Mouse (Mus musculus) liver, postnatal 0 days (tissue): ENCODE data around the gene Adarb1.

Source experiments
- CTCF ChIP-seq: sonication (generic); IDR thresholded peaks from 2 replicates; pipeline ENCODE4 v1.5.1; 2016; ENCODE audit warnings: antibody characterized with exemption, low read depth
- EP300 ChIP-seq: IDR thresholded peaks from 2 replicates; pipeline ENCODE4 v1.6.1; 2016; ENCODE audit warnings: antibody characterized with exemption, low read depth, mild to moderate bottlenecking

DNA sequence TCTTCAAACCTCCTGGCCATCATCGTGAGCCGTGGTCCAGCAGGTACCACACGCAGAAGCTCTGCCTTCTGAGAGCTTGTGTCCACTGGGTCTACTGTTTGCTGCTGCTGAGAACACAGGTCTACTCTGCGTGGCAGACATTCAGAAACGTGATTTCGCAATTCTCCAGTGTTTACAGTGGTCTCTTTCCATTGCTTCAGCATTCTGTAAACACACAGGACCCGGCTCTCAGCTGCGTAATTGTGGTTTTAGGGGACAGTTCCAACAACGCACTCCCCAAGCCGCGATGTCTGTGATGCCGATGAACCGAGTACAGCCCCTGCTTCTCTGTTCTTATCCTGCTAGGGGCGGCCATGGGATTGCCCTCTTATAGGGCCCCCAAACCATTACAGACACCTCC lies 175.2 kb downstream of the Adarb1 start:
- TF ChIP-seq CTCF (no peak), EP300 (no peak)
